Mouse (Mus musculus) heart, postnatal 0 days (tissue): Measurements from ENCODE around the gene Itga1.

Experiments used
- CTCF ChIP-seq: IDR thresholded peaks from 2 replicates; pipeline ENCODE4 v1.5.1; 2016; ENCODE audit warnings: antibody characterized with exemption, control low read depth, low read depth
- EP300 ChIP-seq: IDR thresholded peaks from 2 replicates; pipeline ENCODE4 v1.6.1; 2016; ENCODE audit warnings: antibody characterized with exemption, low read depth

DNA sequence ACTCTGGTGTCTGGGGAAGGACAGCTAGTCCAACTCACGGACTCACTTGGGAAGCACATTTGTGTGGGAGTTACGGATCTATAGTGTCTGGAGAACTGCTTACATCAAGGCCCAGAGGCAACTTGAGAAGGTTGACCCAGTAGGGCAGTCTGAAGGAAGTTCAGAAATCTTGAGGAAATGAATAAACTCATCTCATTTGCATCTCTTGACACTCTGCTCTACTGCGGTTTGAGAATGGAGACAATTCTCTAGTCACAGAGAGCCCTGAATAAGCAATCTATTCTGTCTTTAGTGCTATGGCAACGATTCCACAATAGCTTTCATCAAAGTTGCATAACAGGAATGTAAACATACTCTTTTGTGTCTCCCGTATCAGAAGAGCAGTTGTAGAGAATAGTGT lies 4.8 kb downstream of the Itga1 start:
- no peak for TF ChIP-seq CTCF
- no peak for TF ChIP-seq EP300
